Mouse (Mus musculus) left cerebral cortex, adult 9 months (tissue): Measurements from ENCODE around the gene Capza3.

Source experiments
- DNase-seq, 2 experiments: peaks; one replicate each; pipeline ENCODE4 v3.0.0; 2022; ENCODE audit warnings: low spot score in 2 of 2

Capza3 gene

DNA sequence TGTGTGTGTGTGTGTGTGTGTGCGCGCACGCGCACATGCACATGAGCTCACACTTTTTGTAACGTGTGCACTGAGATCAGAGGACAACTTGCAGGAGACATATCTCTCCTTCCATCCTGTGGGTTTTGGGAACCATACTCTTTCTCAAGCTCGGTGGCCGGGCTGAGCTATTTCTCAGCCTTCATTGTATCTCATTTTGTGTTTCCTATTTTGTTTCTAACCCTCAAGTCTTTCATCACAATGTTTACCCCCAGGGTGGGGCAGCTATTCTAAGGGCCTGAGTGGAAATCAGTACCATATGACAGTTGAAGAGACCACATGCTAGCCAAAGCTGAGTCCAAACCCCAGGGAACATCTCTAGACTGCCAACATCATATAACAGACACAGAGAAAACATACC, at the start of gene Capza3:
TSS of gene Capza3 (plus strand) at position 301 of the 400 bp plus-strand sequence.
- no peak for DNase-seq

DNA sequence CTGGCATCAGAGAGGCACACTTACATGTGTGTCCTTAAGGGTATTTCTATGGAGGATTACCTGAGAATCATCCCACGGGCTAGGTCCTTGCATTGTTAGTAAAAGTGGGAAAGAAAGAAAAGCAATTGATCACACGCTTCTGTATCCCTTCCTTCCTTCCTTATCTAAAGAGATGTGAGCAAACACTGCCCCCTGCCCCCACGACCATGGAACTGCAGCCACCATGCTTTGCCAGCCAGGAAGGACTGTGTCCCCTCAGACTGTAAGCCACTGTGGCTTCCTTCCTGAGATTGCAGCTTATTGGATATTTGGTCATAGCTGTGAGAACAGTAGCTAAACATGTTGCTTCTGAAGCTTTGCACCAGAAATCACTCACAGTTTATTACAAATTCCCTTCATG, 35.9 kb upstream of the Capza3 start:
- no peak for DNase-seq

GRCm38 (mm10) chr6:140024404-140024803, 16.6 kb upstream of the Capza3 start:
- no peak for DNase-seq

DNA sequence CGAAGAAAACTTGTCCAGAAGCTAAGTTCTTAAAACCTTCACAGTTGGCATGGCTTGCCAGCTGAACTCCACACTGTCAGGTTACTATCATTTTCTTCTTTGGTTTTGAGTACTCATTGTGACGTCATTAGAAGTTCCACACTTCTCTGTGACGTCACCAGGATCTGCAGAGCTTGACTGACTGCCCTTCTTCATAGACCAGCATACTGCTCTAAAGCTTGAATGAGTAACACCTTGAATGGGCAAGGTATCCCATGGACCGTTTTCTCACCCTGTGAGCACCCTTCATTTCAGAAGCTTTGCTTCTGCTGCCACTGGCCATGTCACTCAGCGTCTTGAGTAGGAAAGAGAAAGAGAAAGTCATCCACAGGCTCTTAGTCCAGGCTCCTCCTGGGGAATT, 305 bp downstream of the Capza3 start, which contains the start of gene Plcz1:
TSS of gene Plcz1 (minus strand) at position 101 of the 400 bp plus-strand sequence.
- DNase-seq = no peak

- DNase-seq = no peak
These were observed 10.4 kb downstream of the Capza3 start for GRCm38 (mm10) chr6:140051476-140051875.

DNA sequence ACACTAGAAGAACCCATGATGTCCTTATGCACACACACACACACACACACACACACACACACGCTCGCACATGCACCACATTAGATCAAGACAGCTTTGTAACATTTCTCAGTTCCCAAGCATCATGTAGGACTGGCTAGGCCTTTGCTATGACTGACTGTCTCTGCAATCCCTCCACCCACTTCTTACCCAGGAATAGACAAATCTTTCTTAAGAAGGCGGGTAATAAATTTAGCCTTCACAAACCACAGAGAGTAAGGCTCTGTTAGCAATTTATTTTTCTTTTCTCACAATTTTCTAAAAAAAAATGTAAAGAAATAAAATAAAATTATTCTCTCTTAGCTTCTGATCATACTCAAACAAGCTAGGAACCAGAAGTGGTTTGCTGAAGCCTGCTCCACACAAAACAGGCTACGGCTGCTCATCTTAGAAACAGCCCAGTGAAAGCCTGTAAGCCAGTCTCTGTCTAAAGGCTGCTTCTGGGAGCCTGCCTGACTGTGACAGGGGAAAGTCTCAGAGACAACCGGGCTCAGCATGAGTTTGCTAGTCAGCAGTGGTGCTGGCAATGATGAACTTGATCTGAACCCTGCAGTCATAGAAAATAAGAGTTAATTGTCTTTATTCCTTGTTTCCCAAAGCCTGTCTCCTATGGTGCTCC, 13.3 kb downstream of the Capza3 start:
- peak; percentile 30 to 50 for DNase-seq

GRCm38 (mm10) chr6:140069177-140069576, 28.1 kb downstream of the Capza3 start:
- peak in 1 of 2 experiments; percentile 8 for DNase-seq

DNA sequence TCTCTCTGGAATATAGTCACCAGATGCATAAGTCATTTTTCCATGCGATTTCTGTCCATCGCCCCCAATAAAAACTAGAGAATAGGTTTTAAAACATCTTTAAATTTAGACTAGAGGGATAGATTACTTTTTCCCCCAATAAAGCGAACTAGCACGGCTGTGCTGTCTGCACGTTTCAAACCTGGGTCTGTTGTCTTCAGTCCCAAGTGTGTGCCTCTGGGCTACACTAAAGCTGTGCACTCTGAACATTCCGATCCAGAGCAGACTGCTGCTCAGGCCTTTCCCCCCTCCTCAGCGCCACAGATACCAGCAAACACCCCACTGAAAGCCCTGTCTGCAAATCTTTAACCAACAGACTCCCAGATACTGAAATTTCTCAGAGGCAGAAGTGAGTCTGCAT, 39.9 kb downstream of the Capza3 start:
- no peak for DNase-seq

DNA sequence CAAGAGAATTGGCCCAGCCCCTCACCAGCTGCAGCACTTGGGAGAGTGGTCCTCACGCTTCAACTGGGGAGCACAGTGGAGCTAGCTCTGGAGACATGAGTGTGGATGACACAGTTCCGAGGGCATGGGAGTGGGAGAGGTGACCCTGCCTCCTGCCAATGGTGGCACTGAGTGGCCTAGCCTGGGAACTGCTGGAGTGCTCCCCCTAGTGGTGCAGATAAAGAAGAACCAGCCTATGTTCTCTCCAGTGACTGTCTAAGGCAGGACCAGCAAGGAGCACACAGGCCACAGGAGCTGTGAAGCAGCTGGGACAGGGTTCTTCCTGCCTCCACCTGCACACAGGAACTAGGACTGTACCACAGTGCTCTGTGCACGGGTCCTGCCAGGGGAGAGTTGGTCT, 40.7 kb downstream of the Capza3 start:
- DNase-seq = no peak

- no peak for DNase-seq
These were observed 48.8 kb downstream of the Capza3 start for GRCm38 (mm10) chr6:140089855-140090254.
